Mouse (Mus musculus): Measurements from ENCODE around the gene Fpgt. TPM values are rescaled to one million over a fixed set of nuclear protein-coding genes. Genes with fewer than 3 reads are reported as not detected.

Fpgt gene
- polyA plus RNA-seq, 1 experiment = 14.5 TPM

GRCm38 (mm10) chr3:155077908-155078307, 15.3 kb downstream of the Fpgt start:
- no peak overlapping the region for H3K4me3 ChIP-seq (ENCODE audit: control insufficient read depth, insufficient read depth, low read length)
- no peaks in the 10 kb centered on the region for H3K4me1 ChIP-seq (replicated peaks; ENCODE audit: control insufficient read depth, insufficient read depth, low read length)
- H3K27ac ChIP-seq (ENCODE audit: control insufficient read depth, insufficient read depth, low read length) = no peak overlapping the region
- H3K27me3 ChIP-seq (ENCODE audit: control insufficient read depth, insufficient read depth, low read length) = no peaks in the 10 kb centered on the region
- DNase-seq = no peak
- TF ChIP-seq POLR2A (IDR thresholded peaks at IDR 0.05; ENCODE audit: control insufficient read depth, extremely low read depth, insufficient read depth, low read length, poor library complexity) (no peak), CTCF (IDR thresholded peaks at IDR 0.05; ENCODE audit: borderline replicate concordance, control insufficient read depth, extremely low read depth, insufficient read depth, low read length, poor library complexity) (no peak)
- WGBS = 86% methylated on average over 4 of the region's 4 CpGs
- H3K36me3 ChIP-seq (ENCODE audit: control insufficient read depth, insufficient read depth, low read length) = no peaks in the 10 kb centered on the region

- no peaks in the 10 kb centered on the region for H3K27me3 ChIP-seq (ENCODE audit: control insufficient read depth, insufficient read depth, low read length)
- no peak for DNase-seq
- H3K27ac ChIP-seq (ENCODE audit: control insufficient read depth, insufficient read depth, low read length) = no peak overlapping the region
- TF ChIP-seq CTCF (IDR thresholded peaks at IDR 0.05; ENCODE audit: borderline replicate concordance, control insufficient read depth, extremely low read depth, insufficient read depth, low read length, poor library complexity) = no peak
- no peak for TF ChIP-seq POLR2A (IDR thresholded peaks at IDR 0.05; ENCODE audit: control insufficient read depth, extremely low read depth, insufficient read depth, low read length, poor library complexity)
- no peak overlapping the region for H3K4me3 ChIP-seq (ENCODE audit: control insufficient read depth, insufficient read depth, low read length)
- no peaks in the 10 kb centered on the region for H3K4me1 ChIP-seq (replicated peaks; ENCODE audit: control insufficient read depth, insufficient read depth, low read length)
- H3K36me3 ChIP-seq (ENCODE audit: control insufficient read depth, insufficient read depth, low read length) = no peaks in the 10 kb centered on the region
Measured at GRCm38 (mm10) chr3:155059449-155059822, 33.8 kb downstream of the Fpgt start.

- Histone ChIP-seq H3K4me1 (replicated peaks; ENCODE audit: control insufficient read depth, insufficient read depth, low read length) (no peaks in the 10 kb centered on the region), H3K36me3 (ENCODE audit: control insufficient read depth, insufficient read depth, low read length) (no peaks in the 10 kb centered on the region), H3K27me3 (ENCODE audit: control insufficient read depth, insufficient read depth, low read length) (no peaks in the 10 kb centered on the region), H3K4me3 (ENCODE audit: control insufficient read depth, insufficient read depth, low read length) (no peak overlapping the region), H3K27ac (ENCODE audit: control insufficient read depth, insufficient read depth, low read length) (no peak overlapping the region)
- no peak for DNase-seq
- 82% methylated on average over 6 of the region's 6 CpGs for WGBS
- TF ChIP-seq CTCF (IDR thresholded peaks at IDR 0.05; ENCODE audit: borderline replicate concordance, control insufficient read depth, extremely low read depth, insufficient read depth, low read length, poor library complexity) = no peak
Measured at GRCm38 (mm10) chr3:155058800-155059448, 34.3 kb downstream of the Fpgt start.

GRCm38 (mm10) chr3:155057566-155057965, 35.6 kb downstream of the Fpgt start:
- no peak for TF ChIP-seq CTCF (IDR thresholded peaks at IDR 0.05; ENCODE audit: borderline replicate concordance, control insufficient read depth, extremely low read depth, insufficient read depth, low read length, poor library complexity)
- TF ChIP-seq POLR2A (IDR thresholded peaks at IDR 0.05; ENCODE audit: control insufficient read depth, extremely low read depth, insufficient read depth, low read length, poor library complexity) = no peak
- Histone ChIP-seq H3K27ac (ENCODE audit: control insufficient read depth, insufficient read depth, low read length) (no peak overlapping the region), H3K36me3 (ENCODE audit: control insufficient read depth, insufficient read depth, low read length) (no peaks in the 10 kb centered on the region), H3K27me3 (ENCODE audit: control insufficient read depth, insufficient read depth, low read length) (no peaks in the 10 kb centered on the region), H3K4me3 (ENCODE audit: control insufficient read depth, insufficient read depth, low read length) (no peak overlapping the region), H3K4me1 (replicated peaks; ENCODE audit: control insufficient read depth, insufficient read depth, low read length) (no peaks in the 10 kb centered on the region)
- DNase-seq = no peak

GRCm38 (mm10) chr3:155056606-155057005, 36.6 kb downstream of the Fpgt start:
- no peaks in the 10 kb centered on the region for H3K36me3 ChIP-seq (ENCODE audit: control insufficient read depth, insufficient read depth, low read length)
- H3K27me3 ChIP-seq (ENCODE audit: control insufficient read depth, insufficient read depth, low read length) = no peaks in the 10 kb centered on the region
- no peak overlapping the region for H3K4me3 ChIP-seq (ENCODE audit: control insufficient read depth, insufficient read depth, low read length)
- no peak overlapping the region for H3K27ac ChIP-seq (ENCODE audit: control insufficient read depth, insufficient read depth, low read length)
- DNase-seq = no peak
- TF ChIP-seq POLR2A (IDR thresholded peaks at IDR 0.05; ENCODE audit: control insufficient read depth, extremely low read depth, insufficient read depth, low read length, poor library complexity) (no peak), CTCF (IDR thresholded peaks at IDR 0.05; ENCODE audit: borderline replicate concordance, control insufficient read depth, extremely low read depth, insufficient read depth, low read length, poor library complexity) (no peak)
- no peaks in the 10 kb centered on the region for H3K4me1 ChIP-seq (replicated peaks; ENCODE audit: control insufficient read depth, insufficient read depth, low read length)

- H3K36me3 ChIP-seq (ENCODE audit: control insufficient read depth, insufficient read depth, low read length) = no peaks in the 10 kb centered on the region
- DNase-seq = no peak
- TF ChIP-seq POLR2A (IDR thresholded peaks at IDR 0.05; ENCODE audit: control insufficient read depth, extremely low read depth, insufficient read depth, low read length, poor library complexity) = no peak
- TF ChIP-seq CTCF (IDR thresholded peaks at IDR 0.05; ENCODE audit: borderline replicate concordance, control insufficient read depth, extremely low read depth, insufficient read depth, low read length, poor library complexity) = no peak
- no peak within 1 kb of the TSS for H3K27ac ChIP-seq (ENCODE audit: control insufficient read depth, insufficient read depth, low read length)
- H3K27me3 ChIP-seq (ENCODE audit: control insufficient read depth, insufficient read depth, low read length) = no peaks in the 10 kb centered on the region
- H3K4me1 ChIP-seq (replicated peaks; ENCODE audit: control insufficient read depth, insufficient read depth, low read length) = no peaks in the 10 kb centered on the region
- no peak within 1 kb of the TSS for H3K4me3 ChIP-seq (ENCODE audit: control insufficient read depth, insufficient read depth, low read length)
- WGBS = 73% methylated on average over 6 of the region's 6 CpGs
Measured at GRCm38 (mm10) chr3:155055231-155055916, 37.8 kb downstream of the Fpgt start, which contains the start of gene Tnni3k. Gene Tnni3k, minus strand, starts transcription at chr3:155055407.
